Mouse (Mus musculus): ENCODE data around the gene Gal3st2c.

- TF ChIP-seq KAT2A (IDR thresholded peaks at IDR 0.05; ENCODE audit: insufficient replicate concordance, low read length) (no peak), CTCF (conservative IDR thresholded peaks at IDR 0.05 in 1 of 2, IDR thresholded peaks at IDR 0.05 in 1 of 2; ENCODE audit: low read depth in 2 of 2, low read length in 2 of 2) (no peak), SMC3 (IDR thresholded peaks at IDR 0.05; ENCODE audit: low read depth, low read length) (no peak), ZNF384 (IDR thresholded peaks at IDR 0.05; ENCODE audit: low read depth, low read length) (no peak), EP300 (IDR thresholded peaks at IDR 0.05; ENCODE audit: low read length) (no peak), POLR2AphosphoS2 (IDR thresholded peaks at IDR 0.05; ENCODE audit: low read depth, low read length) (no peak), GABPA (IDR thresholded peaks at IDR 0.05; ENCODE audit: insufficient replicate concordance, low read depth, low read length) (no peak), MYC (IDR thresholded peaks at IDR 0.05; ENCODE audit: low read depth, low read length) (no peak), HCFC1 (IDR thresholded peaks at IDR 0.05; ENCODE audit: low read depth, low read length) (no peak), TBP (conservative IDR thresholded peaks at IDR 0.05; ENCODE audit: low read depth, low read length) (no peak), BHLHE40 (IDR thresholded peaks at IDR 0.05; ENCODE audit: low read depth, low read length) (no peak), ZKSCAN1 (IDR thresholded peaks at IDR 0.05; ENCODE audit: borderline replicate concordance, low read depth, low read length) (no peak), UBTF (IDR thresholded peaks at IDR 0.05; ENCODE audit: low read depth, low read length) (no peak), ZC3H11A (IDR thresholded peaks at IDR 0.05; ENCODE audit: low read depth, low read length) (no peak)
Measured at GRCm38 (mm10) chr1:94001023-94001422, 10.7 kb downstream of the Gal3st2c start.

All from CH12.LX (cell line).